Mouse (Mus musculus): ENCODE results near the gene Xrra1. TPM values are rescaled to one million over a fixed set of nuclear protein-coding genes. Genes with fewer than 3 reads are reported as not detected.

Gene Xrra1
- total RNA-seq, 2 experiments from 2014 or later, result 0.17 to 0.20 TPM

GRCm38 (mm10) chr7:99851618-99852017, 7.3 kb upstream of the Xrra1 start:
- DNase-seq, result no peak

GRCm38 (mm10) chr7:99853350-99853749, 5.6 kb upstream of the Xrra1 start:
- no peak for DNase-seq

- no peak for DNase-seq
These were observed 4.6 kb upstream of the Xrra1 start for GRCm38 (mm10) chr7:99854311-99854710.

- DNase-seq, result no peak
These were observed 2.6 kb upstream of the Xrra1 start for GRCm38 (mm10) chr7:99856266-99856861.

- DNase-seq, result no peak
These were observed 622 bp upstream of the Xrra1 start for GRCm38 (mm10) chr7:99858175-99858812.

GRCm38 (mm10) chr7:99863362-99863761, 4.4 kb downstream of the Xrra1 start, which contains the start of gene Spcs2:
TSS of gene Spcs2 (minus strand) at chr7:99863462.
- no peak for DNase-seq

- no peak for DNase-seq
These were observed 5.5 kb downstream of the Xrra1 start for GRCm38 (mm10) chr7:99864241-99865028.

GRCm38 (mm10) chr7:99865219-99865618, 6.3 kb downstream of the Xrra1 start:
- DNase-seq, result no peak

- no peak for DNase-seq
These were observed 10.4 kb downstream of the Xrra1 start for GRCm38 (mm10) chr7:99869296-99869695.

GRCm38 (mm10) chr7:99873965-99874364, 15.0 kb downstream of the Xrra1 start:
- no peak for DNase-seq

GRCm38 (mm10) chr7:99875891-99876290, 17.0 kb downstream of the Xrra1 start:
- DNase-seq, result no peak

- peak; percentile 90 for DNase-seq
These were observed 17.4 kb downstream of the Xrra1 start for GRCm38 (mm10) chr7:99876345-99876744.

- DNase-seq, result no peak
These were observed 19.3 kb downstream of the Xrra1 start for GRCm38 (mm10) chr7:99878254-99878653.

- no peak for DNase-seq
These were observed 28.4 kb downstream of the Xrra1 start for GRCm38 (mm10) chr7:99887230-99887735.

GRCm38 (mm10) chr7:99887743-99888142, 28.8 kb downstream of the Xrra1 start:
- DNase-seq, result no peak

GRCm38 (mm10) chr7:99889175-99889880, 30.4 kb downstream of the Xrra1 start:
- DNase-seq, result no peak

- no peak for DNase-seq
These were observed 31.3 kb downstream of the Xrra1 start for GRCm38 (mm10) chr7:99890168-99890755.

GRCm38 (mm10) chr7:99891471-99891870, 32.6 kb downstream of the Xrra1 start:
- no peak for DNase-seq

- no peak for DNase-seq
These were observed 33.4 kb downstream of the Xrra1 start for GRCm38 (mm10) chr7:99892351-99892750.

- DNase-seq, result no peak
These were observed 35.1 kb downstream of the Xrra1 start for GRCm38 (mm10) chr7:99893967-99894366.

- no peak for DNase-seq
These were observed 35.6 kb downstream of the Xrra1 start for GRCm38 (mm10) chr7:99894478-99894877.

GRCm38 (mm10) chr7:99896905-99897304, 38.0 kb downstream of the Xrra1 start:
- no peak for DNase-seq

All from heart, postnatal 4 days (tissue).